Mouse (Mus musculus): Measurements from ENCODE around the gene Numa1.
"Not testable (repeated sequence)": the region's sequence is repeated elsewhere in the genome, so short reads cannot be mapped to it uniquely, and the experiment has no call there.

Gene Numa1

GRCm38 (mm10) chr7:101933751-101934240, at the start of gene Numa1, which contains the start of gene Lrrc51:
Numa1 (plus strand) TSS chr7:101934111.
Lrrc51 (minus strand) TSS chr7:101933895.
- peak; percentile 99 for DNase-seq (ENCODE audit: low read depth, low spot score)

- no peak for DNase-seq (ENCODE audit: low read depth, low spot score)
Observed at GRCm38 (mm10) chr7:101884160-101884559, 49.8 kb upstream of the Numa1 start.

DNA sequence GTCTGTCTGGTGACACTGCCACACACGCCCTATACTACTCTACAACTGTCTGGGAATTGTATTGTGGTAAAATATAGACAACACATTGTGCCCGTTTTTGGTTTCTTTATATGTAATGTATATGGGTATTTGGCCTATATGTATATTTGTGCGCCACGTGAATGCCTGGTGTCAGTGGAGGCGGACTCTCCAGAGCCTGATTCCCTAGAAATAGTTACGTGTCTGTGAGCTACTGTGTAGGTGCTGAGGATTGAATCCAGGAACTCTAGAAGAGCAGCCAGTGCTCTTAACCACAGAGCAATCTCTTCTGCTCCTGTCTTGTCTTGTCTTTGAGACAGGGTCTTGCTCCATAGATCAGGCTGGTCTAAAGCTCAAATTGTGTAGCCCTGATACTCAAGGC, 47.6 kb upstream of the Numa1 start:
- DNase-seq (ENCODE audit: low read depth, low spot score) = peak; percentile 52

- DNase-seq (ENCODE audit: low read depth, low spot score) = no peak
Observed at GRCm38 (mm10) chr7:101888460-101888859, 45.5 kb upstream of the Numa1 start.

DNA sequence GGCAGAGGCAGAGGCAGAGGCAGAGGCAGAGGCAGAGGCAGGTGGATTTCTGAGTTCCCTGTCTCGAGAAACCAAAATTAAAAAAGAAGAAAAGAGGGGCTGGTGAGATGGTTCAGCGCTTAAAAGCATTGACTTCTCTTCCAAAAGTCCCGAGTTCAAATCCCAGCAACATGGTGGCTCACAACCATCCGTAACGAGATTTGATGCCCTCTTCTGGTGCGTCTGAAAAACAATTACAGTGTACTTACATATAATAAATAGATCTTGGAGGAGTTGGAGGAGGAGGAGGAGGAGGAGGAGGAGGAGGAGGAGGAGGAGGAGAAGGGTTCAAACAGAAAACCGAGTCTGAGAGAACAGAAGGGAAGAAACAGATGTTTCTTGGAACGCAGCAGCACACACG, 38.2 kb upstream of the Numa1 start:
- DNase-seq (ENCODE audit: low read depth, low spot score) = no peak

DNA sequence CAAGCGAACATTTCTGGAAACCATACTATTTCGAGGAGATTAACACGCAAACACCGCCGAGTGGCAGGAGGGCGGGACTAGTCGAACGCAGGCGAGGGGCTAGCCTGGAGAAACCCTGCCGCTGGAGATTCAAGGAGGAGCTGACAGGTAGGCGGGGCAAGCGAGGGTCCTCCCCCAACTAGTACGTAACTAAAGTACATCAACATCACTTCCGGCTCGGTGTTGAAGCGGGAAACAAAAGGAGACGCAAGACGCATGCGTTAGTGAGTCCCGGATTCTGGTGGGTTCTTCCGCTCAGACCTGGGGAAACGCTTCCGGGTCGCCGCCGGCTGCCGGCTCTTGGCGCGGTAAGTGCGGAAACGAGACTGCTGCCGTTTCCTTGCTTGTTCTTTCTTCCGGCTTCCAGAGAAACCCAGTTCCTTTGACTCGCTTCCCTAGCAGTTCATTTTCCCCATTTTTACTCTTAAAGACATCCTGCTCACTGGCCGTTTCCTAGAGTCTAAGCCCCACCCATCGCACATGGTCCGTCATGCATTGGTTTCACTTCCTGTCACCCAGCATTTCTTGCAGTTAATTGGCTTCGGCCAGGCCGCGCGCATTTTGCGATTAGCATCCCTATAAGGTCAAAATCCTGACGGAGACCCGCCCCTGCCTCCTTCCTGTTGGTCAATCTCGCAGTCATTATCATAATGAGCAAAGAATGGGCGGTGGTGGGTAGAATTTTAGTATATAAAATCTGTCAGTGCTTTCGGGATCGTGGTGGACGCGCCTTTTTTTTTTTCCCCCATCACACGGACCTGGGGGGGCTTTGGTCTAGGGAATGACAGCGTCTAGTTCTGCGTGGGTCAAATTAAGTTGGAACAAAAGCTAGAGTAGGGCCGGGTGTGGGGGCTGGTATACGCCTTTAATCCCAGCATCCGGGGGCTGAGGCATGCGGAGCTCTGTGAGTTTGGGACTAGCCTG, 37.5 kb upstream of the Numa1 start:
- peak; percentile 100 for DNase-seq (ENCODE audit: low read depth, low spot score)

DNA sequence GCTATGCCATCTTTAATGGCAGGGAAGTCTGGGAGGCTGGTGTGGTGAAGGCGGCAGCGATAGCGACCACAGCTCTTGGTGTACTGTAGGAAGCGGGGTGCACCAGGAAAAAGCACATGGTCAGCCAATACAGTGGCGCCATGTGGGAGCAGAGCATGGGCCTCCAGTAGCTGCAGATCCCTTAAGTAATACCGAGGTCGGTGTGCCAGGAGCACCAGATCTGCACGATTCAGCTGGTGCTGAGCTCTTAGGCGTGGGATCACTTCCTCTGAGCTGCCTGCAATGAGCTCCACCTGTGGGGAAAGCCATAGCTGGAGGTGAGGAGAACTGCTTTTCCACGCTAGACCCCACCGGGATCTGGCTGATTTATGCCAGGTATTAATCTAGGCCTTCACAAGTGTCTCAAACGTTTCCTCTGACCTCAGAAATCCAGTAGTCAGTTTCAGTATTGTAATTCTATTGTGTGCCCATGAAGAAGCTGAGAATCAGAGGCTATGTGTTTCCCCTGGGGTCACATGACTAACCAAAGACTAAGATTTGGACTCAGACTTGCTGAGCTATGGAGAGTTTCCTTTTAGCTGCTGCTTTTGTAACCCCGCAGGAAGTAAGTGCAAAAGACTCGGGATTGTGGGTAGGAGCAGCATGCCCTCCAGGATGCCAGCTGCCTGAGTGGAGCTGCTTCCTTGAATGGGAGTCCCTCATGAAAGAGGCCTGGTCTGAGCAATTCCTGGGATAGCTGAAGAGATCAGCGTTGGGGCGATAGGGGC, 33.4 kb upstream of the Numa1 start:
- DNase-seq (ENCODE audit: low read depth, low spot score) = no peak

- DNase-seq (ENCODE audit: low read depth, low spot score) = no peak
Observed at GRCm38 (mm10) chr7:101901969-101902368, 31.9 kb upstream of the Numa1 start.

GRCm38 (mm10) chr7:101902846-101903245, 31.1 kb upstream of the Numa1 start:
- DNase-seq (ENCODE audit: low read depth, low spot score) = no peak

DNA sequence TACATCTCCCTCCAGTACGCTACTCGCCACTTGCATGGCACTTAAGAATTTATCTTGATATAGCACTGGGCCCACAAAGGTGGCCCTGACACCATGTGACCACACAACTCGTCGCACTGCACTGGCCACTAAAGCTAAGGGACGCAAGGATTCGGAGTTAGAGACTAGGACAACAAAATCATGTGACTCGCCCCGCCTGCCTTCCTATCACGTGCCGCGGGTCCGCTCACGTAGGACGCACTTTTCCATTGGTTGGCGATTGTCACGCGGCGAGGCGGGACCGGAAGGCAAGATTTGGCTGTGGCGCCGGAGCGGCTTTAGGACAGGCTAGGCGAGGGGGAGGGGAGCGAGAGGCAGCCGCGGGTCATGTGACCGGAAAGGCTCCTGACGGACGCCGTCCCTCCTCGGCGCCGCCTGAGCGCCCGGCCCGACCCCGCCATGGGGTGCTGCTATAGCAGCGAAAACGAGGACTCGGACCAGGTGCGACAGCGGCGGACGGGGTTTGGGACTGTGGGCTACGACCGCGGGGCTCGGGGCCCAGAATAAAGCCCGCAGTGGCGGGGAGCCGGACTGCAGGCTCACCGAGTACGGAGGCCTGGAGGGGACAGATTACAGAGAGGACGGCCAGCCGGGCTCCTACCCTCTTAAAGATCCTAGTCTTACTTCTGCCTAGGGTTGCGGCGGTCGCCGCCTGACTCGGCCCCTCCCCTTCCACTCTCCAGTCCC, 28.2 kb upstream of the Numa1 start, which contains the start of gene Lamtor1:
Gene Lamtor1, plus strand, starts transcription at position 344 of the 726 bp plus-strand sequence.
- DNase-seq (ENCODE audit: low read depth, low spot score) = peak; percentile 100

GRCm38 (mm10) chr7:101906287-101906681, 27.6 kb upstream of the Numa1 start, which contains the start of gene Tomt:
Tomt (minus strand) TSS chr7:101906359.
- DNase-seq (ENCODE audit: low read depth, low spot score) = no peak

- DNase-seq (ENCODE audit: low read depth, low spot score) = no peak
Observed at GRCm38 (mm10) chr7:101906696-101907095, 27.2 kb upstream of the Numa1 start.

DNA sequence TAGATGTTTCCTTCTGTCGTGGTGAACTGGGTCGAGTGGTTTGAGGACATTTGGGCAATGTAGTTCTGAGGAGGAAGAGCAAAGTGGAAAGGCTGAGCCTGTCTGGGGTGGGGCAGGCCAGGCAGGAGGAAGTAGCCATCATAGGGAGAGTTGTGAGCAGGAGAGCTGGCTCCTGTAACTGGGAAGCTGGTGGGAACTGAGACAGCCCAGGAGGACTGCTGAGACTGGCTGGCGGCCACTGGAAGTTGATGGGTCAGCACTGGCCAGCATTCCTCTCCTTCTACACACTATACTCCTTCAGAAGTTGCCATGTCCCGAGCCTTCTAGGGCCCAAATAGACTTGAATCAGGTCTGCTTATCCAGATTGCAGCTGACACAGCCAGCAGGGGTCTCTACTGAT, 25.5 kb upstream of the Numa1 start:
- no peak for DNase-seq (ENCODE audit: low read depth, low spot score)

DNA sequence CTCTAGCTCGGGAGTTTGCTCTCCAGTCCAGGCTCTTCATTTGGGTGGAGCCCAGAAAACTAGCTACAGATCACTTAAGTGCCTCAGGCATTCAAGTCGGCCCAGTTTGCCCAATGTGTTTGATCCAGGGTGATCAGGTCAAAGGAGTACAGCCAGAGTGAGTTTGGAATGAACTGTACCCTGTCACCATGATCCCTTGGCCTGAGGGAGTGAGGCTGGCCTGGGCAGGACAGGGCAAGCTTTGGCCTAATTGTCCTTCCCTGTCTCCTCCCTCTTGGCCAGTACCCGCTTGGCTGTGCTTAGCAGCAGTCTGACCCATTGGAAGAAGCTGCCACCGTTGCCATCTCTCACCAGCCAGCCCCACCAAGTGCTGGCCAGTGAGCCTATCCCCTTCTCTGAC, 23.8 kb upstream of the Numa1 start:
- DNase-seq (ENCODE audit: low read depth, low spot score) = no peak

GRCm38 (mm10) chr7:101911982-101912381, 21.9 kb upstream of the Numa1 start:
- no peak for DNase-seq (ENCODE audit: low read depth, low spot score)

- DNase-seq (ENCODE audit: low read depth, low spot score) = peak; percentile 83
Observed at GRCm38 (mm10) chr7:101918071-101918470, 15.8 kb upstream of the Numa1 start.

DNA sequence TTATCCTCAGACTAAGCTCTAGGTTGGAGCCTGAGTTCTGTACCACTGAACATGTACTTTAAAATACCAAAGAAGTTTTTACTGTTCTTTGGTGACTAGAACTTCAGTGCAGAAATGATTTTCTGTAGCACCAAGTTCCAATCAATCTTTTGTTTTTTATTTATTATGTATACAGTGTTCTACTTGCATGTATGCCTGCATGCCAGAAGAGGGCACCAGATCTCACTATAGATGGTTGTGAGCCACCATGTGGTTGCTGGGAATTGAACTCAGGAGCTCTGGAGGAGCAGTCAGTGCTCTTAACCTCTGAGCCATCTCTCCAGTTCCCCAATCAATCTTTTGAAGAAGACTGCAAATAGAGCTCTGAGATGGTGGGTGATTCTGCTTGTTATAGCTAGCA, 8.0 kb upstream of the Numa1 start:
- not testable (repeated sequence) for DNase-seq (ENCODE audit: low read depth, low spot score)

GRCm38 (mm10) chr7:101928093-101928492, 5.8 kb upstream of the Numa1 start:
- no peak for DNase-seq (ENCODE audit: low read depth, low spot score)

GRCm38 (mm10) chr7:101932551-101932950, 1.4 kb upstream of the Numa1 start:
- DNase-seq (ENCODE audit: low read depth, low spot score) = no peak

DNA sequence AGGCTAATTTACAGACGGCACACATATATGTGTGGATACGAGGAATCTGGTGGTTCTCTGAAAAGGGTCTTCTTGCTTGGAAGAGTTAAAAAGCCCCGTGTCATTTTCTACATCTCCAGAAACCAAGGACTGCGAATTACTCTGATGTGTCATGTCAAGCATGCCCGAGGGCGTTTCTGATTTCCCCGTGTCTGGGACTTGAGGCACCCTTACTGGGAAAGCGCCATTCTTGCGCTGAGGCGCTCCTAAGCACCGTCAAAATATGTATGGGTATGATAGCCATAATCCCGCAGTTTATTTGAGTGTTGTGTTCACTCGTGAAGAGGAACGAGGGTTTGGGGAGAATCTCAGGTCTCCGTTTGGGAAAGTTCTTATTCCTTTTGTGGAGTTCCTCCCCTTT, 611 bp upstream of the Numa1 start:
- no peak for DNase-seq (ENCODE audit: low read depth, low spot score)

GRCm38 (mm10) chr7:101935957-101936356, 2.0 kb downstream of the Numa1 start:
- DNase-seq (ENCODE audit: low read depth, low spot score) = no peak
